Mouse (Mus musculus): ENCODE measurements around the gene Cxxc4. TPM values are rescaled to one million over a fixed set of nuclear protein-coding genes. Genes with fewer than 3 reads are reported as not detected.

The Cxxc4 gene
- total and polyA plus RNA-seq, 3 experiments, result not detected

GRCm38 (mm10) chr3:134221002-134221401, 15.3 kb upstream of the Cxxc4 start:
- Histone ChIP-seq H3K4me3 (ENCODE audit: control insufficient read depth in 1 of 2, insufficient read depth in 1 of 2, low read depth in 2 of 2, low read length in 2 of 2) (no peak overlapping the region), H3K27me3 (ENCODE audit: control insufficient read depth in 1 of 2, insufficient read depth in 2 of 2, low read length in 2 of 2) (no peaks in the 10 kb centered on the region), H3K4me1 (ENCODE audit: control insufficient read depth in 1 of 2, insufficient read depth in 2 of 2, low read length in 2 of 2) (peaks cover 6 to 18% of the 10 kb centered on the region in 2 experiments), H3K9me3 (replicated peaks; ENCODE audit: insufficient read depth, low read length) (no peaks in the 10 kb centered on the region), H3K36me3 (ENCODE audit: control insufficient read depth in 1 of 2, insufficient read depth in 2 of 2, low read length in 2 of 2) (peaks cover 0 to 31% of the 10 kb centered on the region in 2 experiments; a peak in 2 of 4 replicates), H3K27ac (ENCODE audit: control insufficient read depth, low read depth, low read length) (peak overlapping the region; percentile 88), H3K9ac (ENCODE audit: control insufficient read depth, low read depth, low read length, poor library complexity, severe bottlenecking) (no peak overlapping the region), H3K79me2 (ENCODE audit: control insufficient read depth, insufficient read depth, low read length, poor library complexity) (no peaks in the 10 kb centered on the region)
- TF ChIP-seq USF2 (IDR thresholded peaks at IDR 0.05; ENCODE audit: borderline replicate concordance in 1 of 2, insufficient read depth in 1 of 2, low read depth in 1 of 2, low read length in 2 of 2) (no peak), UBTF (IDR thresholded peaks at IDR 0.05; ENCODE audit: borderline replicate concordance, insufficient read depth, low read depth, low read length) (no peak), ELF1 (IDR thresholded peaks at IDR 0.05; ENCODE audit: low read depth, low read length) (no peak), MYC (IDR thresholded peaks at IDR 0.05; ENCODE audit: low read depth, low read length) (peak; percentile 70; the same call in 1 of the 2 replicates), RCOR1 (IDR thresholded peaks at IDR 0.05; ENCODE audit: low read depth, low read length) (peak; percentile 94), MXI1 (IDR thresholded peaks at IDR 0.05; ENCODE audit: low read depth, low read length) (no peak), ZMIZ1 (IDR thresholded peaks at IDR 0.05; ENCODE audit: low read depth, low read length) (no peak), POLR2AphosphoS2 (IDR thresholded peaks at IDR 0.05; ENCODE audit: low read length) (no peak), NELFE (IDR thresholded peaks at IDR 0.05; ENCODE audit: low read depth, low read length) (no peak), E2F4 (IDR thresholded peaks at IDR 0.05; ENCODE audit: borderline replicate concordance, low read depth, low read length) (no peak), GATA1 (IDR thresholded peaks at IDR 0.05; ENCODE audit: low read depth, low read length) (peak; percentile 95), MAFK (IDR thresholded peaks at IDR 0.05; ENCODE audit: borderline replicate concordance, low read depth, low read length) (peak; percentile 92), RAD21 (IDR thresholded peaks at IDR 0.05; ENCODE audit: low read depth, low read length) (no peak), BHLHE40 (IDR thresholded peaks at IDR 0.05; ENCODE audit: borderline replicate concordance, low read depth, low read length) (peak; percentile 67; the same call in 1 of the 2 replicates), ZNF384 (IDR thresholded peaks at IDR 0.05; ENCODE audit: low read depth, low read length) (peak; percentile 99), TAL1 (IDR thresholded peaks at IDR 0.05; ENCODE audit: low read length) (no peak), MAZ (IDR thresholded peaks at IDR 0.05; ENCODE audit: low read depth, low read length) (no peak), CTCF (IDR thresholded peaks at IDR 0.05 in 2 of 3, conservative IDR thresholded peaks at IDR 0.05 in 1 of 3; ENCODE audit: control insufficient read depth in 1 of 3, insufficient read depth in 1 of 3, low read depth in 2 of 3, low read length in 3 of 3, poor library complexity in 1 of 3, severe bottlenecking in 1 of 3) (no peak), NRF1 (IDR thresholded peaks at IDR 0.05; ENCODE audit: insufficient read depth, low read depth, low read length, poor library complexity, severe bottlenecking) (no peak), ZKSCAN1 (IDR thresholded peaks at IDR 0.05; ENCODE audit: low read depth, low read length) (peak; percentile 30; the same call in 1 of the 2 replicates), JUND (IDR thresholded peaks at IDR 0.05; ENCODE audit: low read depth, low read length) (no peak), KAT2A (conservative IDR thresholded peaks at IDR 0.05; ENCODE audit: low read depth, low read length) (no peak), ZC3H11A (IDR thresholded peaks at IDR 0.05; ENCODE audit: low read depth, low read length) (no peak), CHD1 (IDR thresholded peaks at IDR 0.05; ENCODE audit: low read depth, low read length) (no peak), ETS1 (IDR thresholded peaks at IDR 0.05; ENCODE audit: low read depth, low read length) (peak; percentile 90), MAX (IDR thresholded peaks at IDR 0.05; ENCODE audit: low read length) (no peak), SMC3 (IDR thresholded peaks at IDR 0.05; ENCODE audit: low read depth, low read length) (no peak), POLR2A (IDR thresholded peaks at IDR 0.05; ENCODE audit: control insufficient read depth in 1 of 2, insufficient read depth in 1 of 2, low read depth in 1 of 2, low read length in 2 of 2, poor library complexity in 1 of 2) (no peak), EP300 (IDR thresholded peaks at IDR 0.05; ENCODE audit: low read depth in 1 of 2, low read length in 2 of 2) (peak; percentile 96 to 97), POLR2AphosphoS5 (IDR thresholded peaks at IDR 0.05; ENCODE audit: borderline replicate concordance, low read depth, low read length) (no peak), MYB (IDR thresholded peaks at IDR 0.05; ENCODE audit: low read depth, low read length) (peak; percentile 85), USF1 (IDR thresholded peaks at IDR 0.05; ENCODE audit: low read depth, low read length) (no peak), HCFC1 (IDR thresholded peaks at IDR 0.05; ENCODE audit: low read depth, low read length) (no peak), SIN3A (IDR thresholded peaks at IDR 0.05; ENCODE audit: low read length) (peak; percentile 78), GABPA (IDR thresholded peaks at IDR 0.05; ENCODE audit: low read depth, low read length) (no peak), MEF2A (IDR thresholded peaks at IDR 0.05; ENCODE audit: extremely low read depth, insufficient replicate concordance, low read depth, low read length, poor library complexity, severe bottlenecking) (no peak), TCF12 (IDR thresholded peaks at IDR 0.05; ENCODE audit: low read depth, low read length) (peak; percentile 89), TBP (IDR thresholded peaks at IDR 0.05; ENCODE audit: low read depth, low read length) (no peak)
- peak; percentile 49 for DNase-seq (ENCODE audit: low read depth, low spot score)

All from MEL (cell line).